Mouse (Mus musculus): ENCODE results near the gene Ube2j1.

GRCm38 (mm10) chr4:33078492-33078891, 47.3 kb downstream of the Ube2j1 start:
- TF ChIP-seq CTCF (IDR thresholded peaks at IDR 0.05; ENCODE audit: low read depth, low read length) (no peak), GATA1 (IDR thresholded peaks at IDR 0.05; ENCODE audit: borderline replicate concordance, low read length) (no peak), TAL1 (conservative IDR thresholded peaks at IDR 0.05; ENCODE audit: low read depth, low read length) (no peak), GATA2 (IDR thresholded peaks at IDR 0.05; ENCODE audit: borderline replicate concordance, low read depth, low read length) (no peak), POLR2AphosphoS5 (IDR thresholded peaks at IDR 0.05; ENCODE audit: insufficient replicate concordance, low read depth, low read length) (no peak)
